Mouse (Mus musculus) heart, embryonic 13.5 days (tissue): ENCODE results near the gene Dlx4. TPM values are rescaled to one million over a fixed set of nuclear protein-coding genes. Genes with fewer than 3 reads are reported as not detected.
A peak's percentile ranks its signal among the peaks of the same experiment; 100 is the strongest.

Experiments used
- ATAC-seq: fragments of 200-750 bp; cut with Nextera tagmentation; 2 replicates; pipeline ENCODE4 v1.8.0; 2017; ENCODE audit warnings: moderate TSS enrichment; ENCODE audit not compliant: insufficient number of reproducible peaks, low FRiP score, low TSS enrichment; ENCODE audit errors: extremely low read depth
- H3K27ac ChIP-seq: fragments of 300-500 bp; sonication (generic); replicated peaks from 2 replicates; pipeline ENCODE4 v1.5.1; 2015; ENCODE audit warnings: moderate library complexity, mild to moderate bottlenecking, inconsistent platforms
- H3K27me3 ChIP-seq: fragments of 300-500 bp; sonication (generic); replicated peaks from 2 replicates; pipeline ENCODE4 v1.6.1; 2015; ENCODE audit warnings: mild to moderate bottlenecking, inconsistent platforms
- H3K36me3 ChIP-seq: fragments of 300-500 bp; sonication (generic); 2 replicates; pipeline ENCODE4 v1.6.1; 2015; ENCODE audit warnings: mild to moderate bottlenecking, inconsistent platforms
- H3K4me1 ChIP-seq: fragments of 300-500 bp; sonication (generic); 2 replicates; pipeline ENCODE4 v1.6.1; 2015; ENCODE audit warnings: inconsistent platforms
- H3K4me2 ChIP-seq: fragments of 300-500 bp; sonication (generic); 2 replicates; pipeline ENCODE4 v1.6.1; 2015; ENCODE audit warnings: inconsistent platforms, mild to moderate bottlenecking, moderate library complexity
- H3K4me3 ChIP-seq: fragments of 300-500 bp; sonication (generic); 2 replicates; pipeline ENCODE4 v1.5.1; 2015; ENCODE audit warnings: moderate library complexity, mild to moderate bottlenecking, inconsistent platforms
- H3K9ac ChIP-seq: fragments of 300-500 bp; sonication (generic); 2 replicates; pipeline ENCODE4 v1.6.1; 2015; ENCODE audit warnings: inconsistent platforms, mild to moderate bottlenecking, moderate library complexity
- H3K9me3 ChIP-seq: fragments of 300-500 bp; sonication (generic); 2 replicates; pipeline ENCODE4 v1.6.1; 2016; ENCODE audit warnings: inconsistent platforms
- WGBS: fragments of 180-500 bp; shearing (Covaris S2); methylation state at CpG from one replicate; pipeline ENCODE4 v1.1.7; 2015; ENCODE audit warnings: mixed read lengths; 5-methylcytosine and 5-hydroxymethylcytosine counted together
- polyA plus RNA-seq: library from polyadenylated mRNA; unstranded; fragments of >200 nt; fragmentation: Nextera tagmentation; extraction: Ambion mirVana; gene quantifications from 2 replicates; pipeline ENCODE4 v1.2.1, GENCODE M21; 2015

The Dlx4 gene
- polyA plus RNA-seq, 1 experiment from 2014 or later: 0.08 TPM

GRCm38 (mm10) chr11:95120633-95121020 lies 25.4 kb downstream of the Dlx4 start:
- H3K9me3 ChIP-seq: no peaks in the 10 kb centered on the region
- H3K4me1 ChIP-seq: peaks cover 25% of the 10 kb centered on the region
- no peaks in the 10 kb centered on the region for H3K36me3 ChIP-seq
- 2% methylated on average over 21 of the region's 21 CpGs for WGBS
- H3K4me3 ChIP-seq: peak overlapping the region; percentile 53
- H3K4me2 ChIP-seq: peak overlapping the region; percentile 80
- no peak overlapping the region for H3K27ac ChIP-seq
- H3K9ac ChIP-seq: peak overlapping the region; percentile 73
- H3K27me3 ChIP-seq: peaks cover 87% of the 10 kb centered on the region
- no peak for ATAC-seq

GRCm38 (mm10) chr11:95119990-95120632 lies 26.0 kb downstream of the Dlx4 start, which contains the start of gene Dlx3:
Gene Dlx3 (plus strand): TSS chr11:95120119.
- Histone ChIP-seq H3K27ac (no peak within 1 kb of the TSS), H3K9ac (peak within 1 kb of the TSS; percentile 73), H3K4me2 (peak within 1 kb of the TSS; percentile 80), H3K4me1 (peaks cover 25% of the 10 kb centered on the region), H3K4me3 (peak within 1 kb of the TSS; percentile 53), H3K9me3 (no peaks in the 10 kb centered on the region), H3K27me3 (peaks cover 87% of the 10 kb centered on the region), H3K36me3 (no peaks in the 10 kb centered on the region)
- WGBS: 1% methylated on average over 55 of the region's 55 CpGs
- ATAC-seq: no peak

- Histone ChIP-seq H3K36me3 (no peaks in the 10 kb centered on the region), H3K9ac (0 out of 2 replicates have a peak overlapping the region, but pooled peaks have one; percentile 3), H3K4me3 (no peak overlapping the region), H3K9me3 (no peaks in the 10 kb centered on the region), H3K4me2 (no peak overlapping the region), H3K27me3 (peaks cover 79% of the 10 kb centered on the region), H3K4me1 (peaks cover 25% of the 10 kb centered on the region), H3K27ac (no peak overlapping the region)
- WGBS: 3% methylated on average over 8 of the region's 8 CpGs
- no peak for ATAC-seq
These were observed 27.6 kb downstream of the Dlx4 start for GRCm38 (mm10) chr11:95118505-95118904.

GRCm38 (mm10) chr11:95117030-95117429 lies 29.0 kb downstream of the Dlx4 start:
- Histone ChIP-seq H3K27ac (no peak overlapping the region), H3K9ac (no peak overlapping the region), H3K27me3 (peaks cover 64% of the 10 kb centered on the region), H3K4me2 (no peak overlapping the region), H3K4me3 (no peak overlapping the region), H3K9me3 (no peaks in the 10 kb centered on the region), H3K36me3 (no peaks in the 10 kb centered on the region), H3K4me1 (peaks cover 25% of the 10 kb centered on the region)
- under 1% methylated on average over 6 of the region's 6 CpGs for WGBS
- no peak for ATAC-seq

- Histone ChIP-seq H3K36me3 (no peaks in the 10 kb centered on the region), H3K27me3 (peaks cover 24% of the 10 kb centered on the region), H3K4me2 (no peak overlapping the region), H3K9ac (no peak overlapping the region), H3K9me3 (no peaks in the 10 kb centered on the region), H3K4me1 (peaks cover 14% of the 10 kb centered on the region), H3K4me3 (no peak overlapping the region), H3K27ac (no peak overlapping the region)
- 79% methylated on average over 7 of the region's 7 CpGs for WGBS
- ATAC-seq: no peak
These were observed 36.0 kb downstream of the Dlx4 start for GRCm38 (mm10) chr11:95110081-95110480.

- no peak overlapping the region for H3K9ac ChIP-seq
- H3K36me3 ChIP-seq: no peaks in the 10 kb centered on the region
- H3K4me2 ChIP-seq: no peak overlapping the region
- peaks cover 24% of the 10 kb centered on the region for H3K4me1 ChIP-seq
- H3K27ac ChIP-seq: no peak overlapping the region
- H3K27me3 ChIP-seq: peaks cover 18% of the 10 kb centered on the region; the same call in 1 of the 2 replicates
- no peak overlapping the region for H3K4me3 ChIP-seq
- 86% methylated on average over 2 of the region's 2 CpGs for WGBS
- H3K9me3 ChIP-seq: no peaks in the 10 kb centered on the region
- no peak for ATAC-seq
These were observed 37.1 kb downstream of the Dlx4 start for GRCm38 (mm10) chr11:95109000-95109399.

GRCm38 (mm10) chr11:95106440-95107236 lies 39.4 kb downstream of the Dlx4 start:
- ATAC-seq: no peak
- WGBS: 32% methylated on average over 23 of the region's 23 CpGs
- Histone ChIP-seq H3K36me3 (no peaks in the 10 kb centered on the region), H3K27me3 (peaks cover 16% of the 10 kb centered on the region; the same call in 1 of the 2 replicates), H3K9ac (no peak overlapping the region), H3K27ac (no peak overlapping the region), H3K9me3 (0 out of 2 replicates have a peak, but pooled peaks cover 2% of the 10 kb centered on the region), H3K4me1 (peaks cover 28% of the 10 kb centered on the region), H3K4me3 (no peak overlapping the region), H3K4me2 (peak overlapping the region; percentile 14; the same call in 1 of the 2 replicates)

- peak overlapping the region; percentile 70 for H3K9ac ChIP-seq
- H3K36me3 ChIP-seq: no peaks in the 10 kb centered on the region
- 2% methylated on average over 25 of the region's 25 CpGs for WGBS
- H3K4me2 ChIP-seq: peak overlapping the region; percentile 69
- 0 out of 2 replicates have a peak overlapping the region, but pooled peaks have one; percentile 15 for H3K27ac ChIP-seq
- H3K4me1 ChIP-seq: peaks cover 40% of the 10 kb centered on the region
- H3K9me3 ChIP-seq: 0 out of 2 replicates have a peak, but pooled peaks cover 2% of the 10 kb centered on the region
- ATAC-seq: no peak
- H3K27me3 ChIP-seq: peaks cover 16% of the 10 kb centered on the region; the same call in 1 of the 2 replicates
- peak overlapping the region; percentile 42 for H3K4me3 ChIP-seq
These were observed 40.7 kb downstream of the Dlx4 start for GRCm38 (mm10) chr11:95105274-95105874.

GRCm38 (mm10) chr11:95104266-95104665 lies 41.8 kb downstream of the Dlx4 start:
- ATAC-seq: no peak

GRCm38 (mm10) chr11:95102161-95102904 lies 43.7 kb downstream of the Dlx4 start:
- Histone ChIP-seq H3K4me2 (no peak overlapping the region), H3K27ac (no peak overlapping the region), H3K36me3 (no peaks in the 10 kb centered on the region), H3K4me3 (no peak overlapping the region), H3K27me3 (peaks cover 12% of the 10 kb centered on the region; the same call in 1 of the 2 replicates), H3K9me3 (0 out of 2 replicates have a peak, but pooled peaks cover 2% of the 10 kb centered on the region), H3K4me1 (peaks cover 49% of the 10 kb centered on the region), H3K9ac (no peak overlapping the region)
- ATAC-seq: no peak
- WGBS: 84% methylated on average over 19 of the region's 19 CpGs

More at GRCm38 (mm10) chr11:95104266-95104665, 41.8 kb downstream of the Dlx4 start:
- Histone ChIP-seq H3K27me3 (peaks cover 16% of the 10 kb centered on the region; the same call in 1 of the 2 replicates), H3K36me3 (no peaks in the 10 kb centered on the region), H3K4me3 (no peak overlapping the region), H3K27ac (no peak overlapping the region), H3K4me2 (peak overlapping the region; percentile 69), H3K9me3 (0 out of 2 replicates have a peak, but pooled peaks cover 2% of the 10 kb centered on the region), H3K4me1 (peaks cover 40% of the 10 kb centered on the region), H3K9ac (no peak overlapping the region)
- WGBS: 34% methylated on average over 6 of the region's 6 CpGs
